Mouse (Mus musculus) MN1 (cell line): ENCODE measurements around the gene Tsr2.

ENCODE experiments used
- DNase-seq: peaks from one replicate; pipeline ENCODE4 v3.0.0-alpha.2; 2016; ENCODE audit warnings: low spot score

Gene Tsr2

GRCm38 (mm10) chrX:151096171-151097058 lies at the start of gene Tsr2:
Tsr2 (minus strand) TSS chrX:151096543.
- peak; percentile 85 for DNase-seq

GRCm38 (mm10) chrX:151132785-151133184 lies 36.4 kb upstream of the Tsr2 start:
- no peak for DNase-seq

GRCm38 (mm10) chrX:151130493-151130892 lies 34.1 kb upstream of the Tsr2 start:
- DNase-seq = no peak

- DNase-seq = no peak
These were observed 27.6 kb upstream of the Tsr2 start for GRCm38 (mm10) chrX:151123933-151124332.

- peak; percentile 23 for DNase-seq
These were observed 21.1 kb upstream of the Tsr2 start for GRCm38 (mm10) chrX:151117432-151117831.

- peak; percentile 56 for DNase-seq
These were observed 20.5 kb upstream of the Tsr2 start for GRCm38 (mm10) chrX:151116795-151117194.

- DNase-seq = no peak
These were observed 11.1 kb upstream of the Tsr2 start for GRCm38 (mm10) chrX:151107301-151108067.

- DNase-seq = no peak
These were observed 8.9 kb downstream of the Tsr2 start for GRCm38 (mm10) chrX:151087418-151087817.

GRCm38 (mm10) chrX:151085599-151085998 lies 10.7 kb downstream of the Tsr2 start:
- DNase-seq = no peak

GRCm38 (mm10) chrX:151076941-151077485 lies 19.3 kb downstream of the Tsr2 start:
- no peak for DNase-seq

GRCm38 (mm10) chrX:151076007-151076406 lies 20.3 kb downstream of the Tsr2 start:
- DNase-seq = no peak

GRCm38 (mm10) chrX:151067876-151068275 lies 28.5 kb downstream of the Tsr2 start:
- no peak for DNase-seq

- no peak for DNase-seq
These were observed 30.2 kb downstream of the Tsr2 start for GRCm38 (mm10) chrX:151066071-151066666.

- no peak for DNase-seq
These were observed 34.6 kb downstream of the Tsr2 start for GRCm38 (mm10) chrX:151061615-151062299.

GRCm38 (mm10) chrX:151059346-151059745 lies 37.0 kb downstream of the Tsr2 start:
- no peak for DNase-seq

- peak; percentile 27 for DNase-seq
These were observed 40.8 kb downstream of the Tsr2 start for GRCm38 (mm10) chrX:151055559-151055958.

- peak; percentile 38 for DNase-seq
These were observed 41.9 kb downstream of the Tsr2 start for GRCm38 (mm10) chrX:151054489-151054888.

GRCm38 (mm10) chrX:151050337-151050736 lies 46.0 kb downstream of the Tsr2 start:
- DNase-seq = no peak

GRCm38 (mm10) chrX:151049661-151050215 lies 46.6 kb downstream of the Tsr2 start:
- DNase-seq = no peak

- DNase-seq = peak; percentile 24
These were observed 48.8 kb downstream of the Tsr2 start for GRCm38 (mm10) chrX:151047431-151048058.
